Mouse (Mus musculus) heart, adult 2 months (tissue): ENCODE results near the gene Abt1. TPM values are rescaled to one million over a fixed set of nuclear protein-coding genes. Genes with fewer than 3 reads are reported as not detected.

ENCODE experiments used
- DNase-seq, 2 experiments: peaks; one replicate each; pipeline ENCODE4 v3.0.0; 2021
- H3K27ac ChIP-seq: fragments of 200-600 bp; 2 replicates; pipeline ENCODE4 v1.8.1; 2022
- H3K27me3 ChIP-seq: fragments of 200-500 bp; 2 replicates; pipeline ENCODE4 v1.6.1; 2012; ENCODE audit warnings: mild to moderate bottlenecking, low read length, inconsistent platforms, mixed read lengths; ENCODE audit not compliant: control insufficient read depth, insufficient read depth
- H3K36me3 ChIP-seq: fragments of 200-500 bp; 2 replicates; pipeline ENCODE4 v1.6.1; 2012; ENCODE audit warnings: low read length, inconsistent platforms; ENCODE audit not compliant: control insufficient read depth, insufficient read depth
- H3K4me1 ChIP-seq: fragments of 200-500 bp; 2 replicates; pipeline ENCODE4 v1.6.1; 2011; ENCODE audit warnings: low read length; ENCODE audit not compliant: control insufficient read depth, insufficient read depth
- H3K4me3 ChIP-seq: fragments of 200-600 bp; 2 replicates; pipeline ENCODE4 v1.8.1; 2022
- H3K79me2 ChIP-seq: fragments of 200-500 bp; replicated peaks from 2 replicates; pipeline ENCODE4 v1.6.1; 2012; ENCODE audit warnings: mild to moderate bottlenecking, inconsistent platforms, low read length, moderate library complexity, mixed read lengths; ENCODE audit not compliant: control insufficient read depth, insufficient read depth
- H3K9ac ChIP-seq: fragments of 200-500 bp; 2 replicates; pipeline ENCODE4 v1.6.1; 2012; ENCODE audit warnings: low read depth, mild to moderate bottlenecking, control low read depth, inconsistent platforms, low read length, mixed read lengths
- CTCF ChIP-seq: fragments of 200-600 bp; IDR thresholded peaks from 2 replicates; pipeline ENCODE4 v1.8.1; 2022; ENCODE audit warnings: antibody characterized with exemption, mild to moderate bottlenecking, moderate library complexity
- EP300 ChIP-seq: fragments of 200-500 bp; IDR thresholded peaks from 2 replicates; pipeline ENCODE4 v1.6.1; 2011; ENCODE audit warnings: low read depth, low read length, control low read depth; ENCODE audit not compliant: insufficient read depth
- POLR2A ChIP-seq: fragments of 200-500 bp; IDR thresholded peaks from 2 replicates; pipeline ENCODE4 v1.6.1; 2011; ENCODE audit warnings: mild to moderate bottlenecking, low read depth, low read length, control low read depth; ENCODE audit not compliant: insufficient read depth
- WGBS: fragments of 180-500 bp; shearing (Covaris S2); methylation state at CpG from one replicate; pipeline ENCODE4 v1.1.7; 2018; 5-methylcytosine and 5-hydroxymethylcytosine counted together
- intact Hi-C: fragments of 180-260 bp; cut with DNase I; formaldehyde crosslinking; loops from one replicate; pipeline ENCODE4 v1.15.1; 2025
- polyA plus RNA-seq: library from polyadenylated mRNA; depleted of rRNA; stranded (reverse); fragments of >200 nt; gene quantifications from 2 replicates; pipeline ENCODE4 v1.2.3, GENCODE M21; 2012
- total RNA-seq, 2 experiments: library from RNA; stranded (reverse); gene quantifications; 2 replicates each; pipeline ENCODE4 v1.2.3; 2021

Gene Abt1
- total and polyA plus RNA-seq, 3 experiments = 2.4 to 5.1 (median 3.9) TPM

GRCm38 (mm10) chr13:23436861-23437822 is 13.5 kb upstream of the Abt1 start:
- Histone ChIP-seq H3K27me3 (no peaks in the 10 kb centered on the region), H3K36me3 (no peaks in the 10 kb centered on the region), H3K79me2 (no peaks in the 10 kb centered on the region), H3K4me1 (no peaks in the 10 kb centered on the region; the same call in 1 of the 2 replicates), H3K9ac (peak overlapping the region; percentile 75), H3K27ac (peak overlapping the region; percentile 60), H3K4me3 (peak overlapping the region; percentile 61)
- peak; percentile 55 to 71 for DNase-seq
- WGBS = 2% methylated on average over 32 of the region's 32 CpGs
- intact Hi-C loops = loop anchor here (5.0 to 10.0 kb wide), 2 partner anchors 1415 to 1492 kb away; partner anchors contain the start of gene Zfp184
- TF ChIP-seq EP300 = no peak
- TF ChIP-seq CTCF = no peak
- TF ChIP-seq POLR2A = no peak

- peak; percentile 39 to 49 for DNase-seq
- TF ChIP-seq POLR2A = no peak
- TF ChIP-seq EP300 = peak; percentile 76; the same call in 1 of the 2 replicates
- TF ChIP-seq CTCF = no peak
- no peaks in the 10 kb centered on the region for H3K36me3 ChIP-seq
- intact Hi-C loops = loop anchor here (5.0 to 10.0 kb wide), 2 partner anchors 1414 to 1491 kb away; partner anchors contain the start of gene Zfp184
- H3K9ac ChIP-seq = no peak overlapping the region
- no peak overlapping the region for H3K27ac ChIP-seq
- H3K4me3 ChIP-seq = peak overlapping the region; percentile 31
- H3K79me2 ChIP-seq = no peaks in the 10 kb centered on the region
- no peaks in the 10 kb centered on the region for H3K27me3 ChIP-seq
- 2% methylated on average over 11 of the region's 11 CpGs for WGBS
- no peaks in the 10 kb centered on the region; the same call in 1 of the 2 replicates for H3K4me1 ChIP-seq
These were observed 12.6 kb upstream of the Abt1 start for GRCm38 (mm10) chr13:23436231-23436661.

- H3K4me3 ChIP-seq = peak overlapping the region; percentile 31
- H3K27ac ChIP-seq = no peak overlapping the region
- H3K79me2 ChIP-seq = no peaks in the 10 kb centered on the region
- no peak for DNase-seq
- intact Hi-C loops = loop anchor here (5.0 to 10.0 kb wide), 2 partner anchors 1413 to 1491 kb away; partner anchors contain the start of gene Zfp184
- WGBS = 4% methylated on average over 12 of the region's 12 CpGs
- no peaks in the 10 kb centered on the region for H3K27me3 ChIP-seq
- TF ChIP-seq EP300 = no peak
- no peak for TF ChIP-seq POLR2A
- no peak for TF ChIP-seq CTCF
- no peaks in the 10 kb centered on the region for H3K36me3 ChIP-seq
- no peak overlapping the region for H3K9ac ChIP-seq
- no peaks in the 10 kb centered on the region; the same call in 1 of the 2 replicates for H3K4me1 ChIP-seq
These were observed 12.0 kb upstream of the Abt1 start for GRCm38 (mm10) chr13:23435676-23436075.

- 47% methylated on average over 4 of the region's 4 CpGs for WGBS
- H3K4me3 ChIP-seq = no peak overlapping the region
- H3K79me2 ChIP-seq = no peaks in the 10 kb centered on the region
- no peaks in the 10 kb centered on the region; the same call in 1 of the 2 replicates for H3K4me1 ChIP-seq
- H3K9ac ChIP-seq = no peak overlapping the region
- no peaks in the 10 kb centered on the region for H3K36me3 ChIP-seq
- intact Hi-C loops = loop anchor here (5.0 to 10.0 kb wide), 2 partner anchors 1413 to 1490 kb away; partner anchors contain the start of gene Zfp184
- no peak for DNase-seq
- no peak for TF ChIP-seq POLR2A
- no peak for TF ChIP-seq CTCF
- TF ChIP-seq EP300 = no peak
- H3K27me3 ChIP-seq = no peaks in the 10 kb centered on the region
- no peak overlapping the region for H3K27ac ChIP-seq
These were observed 11.6 kb upstream of the Abt1 start for GRCm38 (mm10) chr13:23435241-23435640.

GRCm38 (mm10) chr13:23434426-23434825 is 10.8 kb upstream of the Abt1 start:
- H3K4me3 ChIP-seq = no peak overlapping the region
- no peaks in the 10 kb centered on the region for H3K27me3 ChIP-seq
- TF ChIP-seq POLR2A (no peak), EP300 (no peak), CTCF (no peak)
- no peaks in the 10 kb centered on the region; the same call in 1 of the 2 replicates for H3K4me1 ChIP-seq
- H3K36me3 ChIP-seq = no peaks in the 10 kb centered on the region; the same call in 1 of the 2 replicates
- WGBS = 50% methylated on average over 7 of the region's 7 CpGs
- intact Hi-C loops = loop anchor here (5.0 to 10.0 kb wide), 2 partner anchors 263 to 1490 kb away; partner anchors contain the start of genes Hist1h1t, Hist1h4c and Zfp184
- H3K9ac ChIP-seq = no peak overlapping the region
- no peak for DNase-seq
- H3K79me2 ChIP-seq = no peaks in the 10 kb centered on the region
- H3K27ac ChIP-seq = no peak overlapping the region
